Mouse (Mus musculus) embryonic fibroblast, embryonic 13.5 days (primary cell): ENCODE measurements around the gene Clcn6. TPM values are rescaled to one million over a fixed set of nuclear protein-coding genes. Genes with fewer than 3 reads are reported as not detected.

ENCODE experiments used
- H3K27ac ChIP-seq: 2 replicates; pipeline ENCODE4 v1.5.1; 2012; ENCODE audit warnings: low read length, control low read depth, inconsistent platforms; ENCODE audit not compliant: insufficient read depth
- H3K4me1 ChIP-seq: 2 replicates; pipeline ENCODE4 v1.6.1; 2011; ENCODE audit warnings: low read length; ENCODE audit not compliant: control insufficient read depth, insufficient read depth
- H3K4me3 ChIP-seq: 2 replicates; pipeline ENCODE4 v1.5.1; 2011; ENCODE audit warnings: mild to moderate bottlenecking, control low read depth, low read length; ENCODE audit not compliant: insufficient read depth
- CTCF ChIP-seq: IDR thresholded peaks from 2 replicates; pipeline ENCODE4 v1.5.1; 2011; ENCODE audit warnings: mild to moderate bottlenecking, control low read depth, low read length, moderate library complexity, borderline replicate concordance; ENCODE audit not compliant: insufficient read depth
- POLR2A ChIP-seq: IDR thresholded peaks from 2 replicates; pipeline ENCODE4 v1.6.1; 2011; ENCODE audit warnings: low read depth, mild to moderate bottlenecking, control low read depth, low read length, moderate library complexity
- polyA plus RNA-seq: library from polyadenylated mRNA; stranded (reverse); fragments of >200 nt; gene quantifications from 2 replicates; pipeline ENCODE4 v1.2.4, GENCODE M21; 2011; ENCODE audit warnings: low read depth; ENCODE audit not compliant: missing spikeins, insufficient read length

Clcn6 gene
- polyA plus RNA-seq, 1 experiment = 13.2 TPM

GRCm38 (mm10) chr4:147995311-147995710 is 43.3 kb downstream of the Clcn6 start:
- TF ChIP-seq POLR2A (no peak), CTCF (no peak)
- H3K4me3 ChIP-seq = no peak overlapping the region
- H3K27ac ChIP-seq = no peak overlapping the region

GRCm38 (mm10) chr4:147993571-147994095 is 45.0 kb downstream of the Clcn6 start:
- Histone ChIP-seq H3K27ac (no peak overlapping the region; the same call in 1 of the 2 replicates), H3K4me3 (no peak overlapping the region), H3K4me1 (peaks cover 15% of the 10 kb centered on the region)
- TF ChIP-seq CTCF (no peak), POLR2A (no peak)

More at GRCm38 (mm10) chr4:147995311-147995710, 43.3 kb downstream of the Clcn6 start:
- peaks cover 22% of the 10 kb centered on the region for H3K4me1 ChIP-seq

- no peaks in the 10 kb centered on the region for H3K4me1 ChIP-seq
- H3K4me3 ChIP-seq = 0 out of 2 replicates have a peak within 1 kb of the TSS, but pooled peaks have one; percentile 13
- no peak for TF ChIP-seq CTCF
- no peak; the same call in 1 of the 2 replicates for TF ChIP-seq POLR2A
- no peak within 1 kb of the TSS for H3K27ac ChIP-seq
These were observed 53.2 kb downstream of the Clcn6 start, which contains the start of gene Nppb for GRCm38 (mm10) chr4:147985205-147986132. Gene Nppb, plus strand, starts transcription at chr4:147985788.

GRCm38 (mm10) chr4:147979441-147979860 is 59.2 kb downstream of the Clcn6 start:
- H3K27ac ChIP-seq = no peak overlapping the region
- no peak overlapping the region for H3K4me3 ChIP-seq
- H3K4me1 ChIP-seq = no peaks in the 10 kb centered on the region
- TF ChIP-seq POLR2A (no peak), CTCF (no peak)

GRCm38 (mm10) chr4:147978391-147978790 is 60.2 kb downstream of the Clcn6 start:
- TF ChIP-seq POLR2A (no peak), CTCF (no peak)
- H3K4me1 ChIP-seq = no peaks in the 10 kb centered on the region
- H3K4me3 ChIP-seq = no peak overlapping the region
- H3K27ac ChIP-seq = no peak overlapping the region

- Histone ChIP-seq H3K4me1 (no peaks in the 10 kb centered on the region), H3K4me3 (no peak overlapping the region), H3K27ac (no peak overlapping the region)
- no peak for TF ChIP-seq CTCF
- TF ChIP-seq POLR2A = no peak
These were observed 60.9 kb downstream of the Clcn6 start for GRCm38 (mm10) chr4:147977726-147978125.

- Histone ChIP-seq H3K27ac (no peak overlapping the region), H3K4me3 (no peak overlapping the region), H3K4me1 (no peaks in the 10 kb centered on the region)
- no peak for TF ChIP-seq CTCF
- TF ChIP-seq POLR2A = no peak
These were observed 62.4 kb downstream of the Clcn6 start for GRCm38 (mm10) chr4:147976237-147976636.

- H3K4me1 ChIP-seq = no peaks in the 10 kb centered on the region
- TF ChIP-seq POLR2A (no peak), CTCF (no peak)
- H3K27ac ChIP-seq = no peak overlapping the region
- no peak overlapping the region for H3K4me3 ChIP-seq
These were observed 69.3 kb downstream of the Clcn6 start for GRCm38 (mm10) chr4:147969337-147969736.

GRCm38 (mm10) chr4:147968816-147969215 is 69.8 kb downstream of the Clcn6 start:
- no peak for TF ChIP-seq CTCF
- TF ChIP-seq POLR2A = no peak
- Histone ChIP-seq H3K4me1 (no peaks in the 10 kb centered on the region), H3K4me3 (no peak overlapping the region), H3K27ac (no peak overlapping the region)

- TF ChIP-seq POLR2A (no peak), CTCF (no peak)
- Histone ChIP-seq H3K4me1 (no peaks in the 10 kb centered on the region), H3K4me3 (no peak overlapping the region), H3K27ac (no peak overlapping the region)
These were observed 72.9 kb downstream of the Clcn6 start for GRCm38 (mm10) chr4:147965712-147966111.
